Mouse (Mus musculus): ENCODE measurements at regions not wholly inside any gene's neighbourhood (a gene's known extent, or its start where the extent isn't known, plus 50 kb on each side); places are given as distances from the start of the nearest gene placed in this dataset.

- DNase-seq (ENCODE audit: extremely low read depth, insufficient read length, low spot score) = peak; percentile 14
Measured at GRCm38 (mm10) chr1:13424524-13424923, 2010.6 kb downstream of the A830018L16Rik start.

GRCm38 (mm10) chr1:13425601-13426327, 2011.9 kb downstream of the A830018L16Rik start:
- DNase-seq (ENCODE audit: extremely low read depth, insufficient read length, low spot score) = peak; percentile 20

- peak; percentile 66 for DNase-seq (ENCODE audit: extremely low read depth, insufficient read length, low spot score)
Measured at GRCm38 (mm10) chr1:13426328-13427067, 2012.6 kb downstream of the A830018L16Rik start.

- DNase-seq (ENCODE audit: extremely low read depth, insufficient read length, low spot score) = no peak
Measured at GRCm38 (mm10) chr1:13427068-13427434, 2013.1 kb downstream of the A830018L16Rik start.

- no peak for DNase-seq (ENCODE audit: extremely low read depth, insufficient read length, low spot score)
Measured at GRCm38 (mm10) chr1:13427501-13428207, 2013.7 kb downstream of the A830018L16Rik start.

- DNase-seq (ENCODE audit: extremely low read depth, insufficient read length, low spot score) = no peak
Measured at GRCm38 (mm10) chr1:13437747-13438394, 2024.0 kb downstream of the A830018L16Rik start.

GRCm38 (mm10) chr1:13442366-13442765, 2028.5 kb downstream of the A830018L16Rik start:
- no peak for DNase-seq (ENCODE audit: extremely low read depth, insufficient read length, low spot score)

GRCm38 (mm10) chr1:13454534-13454933, 2040.6 kb downstream of the A830018L16Rik start:
- DNase-seq (ENCODE audit: extremely low read depth, insufficient read length, low spot score) = no peak

GRCm38 (mm10) chr1:13455572-13455971, 2041.7 kb downstream of the A830018L16Rik start:
- DNase-seq (ENCODE audit: extremely low read depth, insufficient read length, low spot score) = no peak

- DNase-seq (ENCODE audit: extremely low read depth, insufficient read length, low spot score) = no peak
Measured at GRCm38 (mm10) chr1:13464311-13464710, 2050.4 kb downstream of the A830018L16Rik start.

GRCm38 (mm10) chr1:13467174-13467573, 2053.3 kb downstream of the A830018L16Rik start:
- no peak for DNase-seq (ENCODE audit: extremely low read depth, insufficient read length, low spot score)

- no peak for DNase-seq (ENCODE audit: extremely low read depth, insufficient read length, low spot score)
Measured at GRCm38 (mm10) chr1:13467886-13468630, 2054.2 kb downstream of the A830018L16Rik start.

- DNase-seq (ENCODE audit: extremely low read depth, insufficient read length, low spot score) = no peak
Measured at GRCm38 (mm10) chr1:13494727-13495404, 2081.0 kb downstream of the A830018L16Rik start.

GRCm38 (mm10) chr1:13496386-13496785, 2082.5 kb downstream of the A830018L16Rik start:
- no peak for DNase-seq (ENCODE audit: extremely low read depth, insufficient read length, low spot score)

GRCm38 (mm10) chr1:13500456-13500855, 2086.6 kb downstream of the A830018L16Rik start:
- peak; percentile 15 for DNase-seq (ENCODE audit: extremely low read depth, insufficient read length, low spot score)

GRCm38 (mm10) chr1:13501938-13502337, 2088.0 kb downstream of the A830018L16Rik start:
- DNase-seq (ENCODE audit: extremely low read depth, insufficient read length, low spot score) = no peak

- DNase-seq (ENCODE audit: extremely low read depth, insufficient read length, low spot score) = no peak
Measured at GRCm38 (mm10) chr1:13513761-13514160, 2099.9 kb downstream of the A830018L16Rik start.

Data from 3134 (cell line).